Mouse (Mus musculus) embryonic facial prominence, embryonic 11.5 days (tissue): ENCODE data around the gene Gpr35. TPM values are rescaled to one million over a fixed set of nuclear protein-coding genes. Genes with fewer than 3 reads are reported as not detected.

Experiments used
- ATAC-seq: fragments of 200-750 bp; cut with Nextera tagmentation; replicated peaks from 2 replicates; pipeline ENCODE4 v1.8.0; 2017; ENCODE audit warnings: low read depth; ENCODE audit not compliant: insufficient number of reproducible peaks, low FRiP score, low TSS enrichment
- DNase-seq: peaks from one replicate; pipeline ENCODE4 v3.0.0-alpha.2; 2015; ENCODE audit warnings: low spot score
- H3K27ac ChIP-seq: fragments of 300-500 bp; sonication (generic); replicated peaks from 2 replicates; pipeline ENCODE4 v1.5.1; 2014; ENCODE audit warnings: mild to moderate bottlenecking, low read depth, low read length, control low read depth
- H3K27me3 ChIP-seq: fragments of 300-500 bp; sonication (generic); 2 replicates; pipeline ENCODE4 v1.6.1; 2014; ENCODE audit warnings: mild to moderate bottlenecking, low read length, moderate library complexity, mixed read lengths; ENCODE audit not compliant: control insufficient read depth, insufficient read depth
- H3K36me3 ChIP-seq: fragments of 300-500 bp; sonication (generic); replicated peaks from 2 replicates; pipeline ENCODE4 v1.6.1; 2014; ENCODE audit warnings: low read depth, mild to moderate bottlenecking, low read length, moderate library complexity, mixed read lengths; ENCODE audit not compliant: control insufficient read depth, insufficient read depth
- H3K4me1 ChIP-seq: fragments of 300-500 bp; sonication (generic); 2 replicates; pipeline ENCODE4 v1.6.1; 2014; ENCODE audit warnings: low read length, mixed read lengths; ENCODE audit not compliant: control insufficient read depth, insufficient read depth
- H3K4me2 ChIP-seq: fragments of 300-500 bp; sonication (generic); 2 replicates; pipeline ENCODE4 v1.6.1; 2014; ENCODE audit warnings: low read depth, mild to moderate bottlenecking, control low read depth, low read length, moderate library complexity
- H3K4me3 ChIP-seq: fragments of 300-500 bp; sonication (generic); 2 replicates; pipeline ENCODE4 v1.5.1; 2014; ENCODE audit warnings: low read depth, low read length, control low read depth
- H3K9ac ChIP-seq: fragments of 300-500 bp; sonication (generic); replicated peaks from 2 replicates; pipeline ENCODE4 v1.6.1; 2014; ENCODE audit warnings: mild to moderate bottlenecking, control low read depth, low read length
- H3K9me3 ChIP-seq: fragments of 300-500 bp; sonication (generic); replicated peaks from 2 replicates; pipeline ENCODE4 v1.6.1; 2016; ENCODE audit warnings: mild to moderate bottlenecking, low read length, inconsistent platforms, mixed read lengths; ENCODE audit not compliant: control insufficient read depth
- WGBS: fragments of 180-500 bp; shearing (Covaris S2); extraction: QIAGEN DNeasy Blood & Tissue Kit; methylation state at CpG from one replicate; pipeline ENCODE4 v1.1.7; 2014; 5-methylcytosine and 5-hydroxymethylcytosine counted together
- polyA plus RNA-seq: library from polyadenylated mRNA; unstranded; fragments of >200 nt; fragmentation: Nextera tagmentation; extraction: Ambion mirVana; gene quantifications from 2 replicates; pipeline ENCODE4 v1.2.1, GENCODE M21; 2014

The Gpr35 gene
- polyA plus RNA-seq, 1 experiment from 2014 or later, result 0.25 TPM

- Histone ChIP-seq H3K27me3 (no peaks in the 10 kb centered on the region; the same call in 1 of the 2 replicates), H3K9ac (no peak overlapping the region), H3K36me3 (no peaks in the 10 kb centered on the region), H3K4me2 (no peak overlapping the region), H3K9me3 (no peaks in the 10 kb centered on the region), H3K4me1 (no peaks in the 10 kb centered on the region), H3K4me3 (no peak overlapping the region), H3K27ac (no peak overlapping the region)
- DNase-seq, result no peak
- WGBS, result 83% methylated on average over 4 of the region's 4 CpGs
- no peak for ATAC-seq
Measured at GRCm38 (mm10) chr1:93020602-93021001, 69.9 kb downstream of the Gpr35 start.

DNA sequence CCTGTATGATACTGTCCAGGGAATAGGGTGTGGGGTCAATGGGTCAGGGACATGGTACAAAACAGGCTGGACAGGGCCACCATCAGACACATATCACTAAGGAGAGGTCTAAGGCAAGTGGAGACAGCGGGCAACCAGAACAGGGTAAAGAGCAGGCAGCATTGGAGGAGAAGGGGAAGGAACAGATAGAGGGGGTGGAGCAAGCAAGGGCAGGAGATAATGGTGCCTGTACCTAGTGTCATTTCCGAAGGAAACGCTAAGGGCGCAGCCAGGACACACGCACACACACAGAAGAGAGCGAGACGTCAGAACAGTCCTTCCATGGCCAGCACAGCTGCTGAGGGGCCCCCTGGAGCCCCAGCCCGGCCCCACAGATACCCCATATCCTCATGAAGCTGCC, 75.9 kb downstream of the Gpr35 start:
- H3K4me1 ChIP-seq, result no peaks in the 10 kb centered on the region
- no peak overlapping the region for H3K4me2 ChIP-seq
- H3K9me3 ChIP-seq, result no peaks in the 10 kb centered on the region
- 84% methylated on average over 8 of the region's 8 CpGs for WGBS
- H3K36me3 ChIP-seq, result no peaks in the 10 kb centered on the region
- no peak overlapping the region for H3K27ac ChIP-seq
- H3K27me3 ChIP-seq, result no peaks in the 10 kb centered on the region; the same call in 1 of the 2 replicates
- H3K4me3 ChIP-seq, result no peak overlapping the region
- H3K9ac ChIP-seq, result no peak overlapping the region
- no peak for ATAC-seq
- DNase-seq, result no peak

DNA sequence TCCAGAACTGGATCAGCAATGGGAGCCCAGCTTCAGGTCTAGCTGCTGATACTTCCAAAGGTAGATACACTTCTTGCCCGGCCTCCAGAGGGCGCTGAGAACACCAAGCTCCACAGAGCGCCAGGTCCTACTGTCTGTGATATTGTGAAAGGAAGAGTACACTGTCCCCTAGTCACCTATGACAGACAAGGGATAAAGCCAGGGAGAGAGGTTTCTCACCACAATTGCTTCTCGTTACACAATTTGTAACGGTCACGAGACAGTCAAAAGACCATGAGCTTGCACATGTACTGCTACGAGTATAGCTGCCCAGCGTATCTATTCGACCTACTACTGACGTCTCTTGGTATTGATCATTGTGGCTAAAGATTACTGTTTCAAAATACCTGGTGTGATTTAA, 78.7 kb downstream of the Gpr35 start:
- Histone ChIP-seq H3K36me3 (no peaks in the 10 kb centered on the region), H3K9ac (no peak overlapping the region), H3K27me3 (no peaks in the 10 kb centered on the region), H3K9me3 (no peaks in the 10 kb centered on the region), H3K4me3 (no peak overlapping the region), H3K4me2 (no peak overlapping the region), H3K27ac (no peak overlapping the region), H3K4me1 (no peaks in the 10 kb centered on the region)
- DNase-seq (no peak), ATAC-seq (no peak)
- 92% methylated on average over 10 of the region's 10 CpGs for WGBS

- no peaks in the 10 kb centered on the region for H3K27me3 ChIP-seq
- no peaks in the 10 kb centered on the region for H3K9me3 ChIP-seq
- no peaks in the 10 kb centered on the region for H3K4me1 ChIP-seq
- H3K27ac ChIP-seq, result no peak overlapping the region
- WGBS, result 64% methylated on average over 2 of the region's 2 CpGs
- ATAC-seq (no peak), DNase-seq (no peak)
- H3K9ac ChIP-seq, result no peak overlapping the region
- no peak overlapping the region for H3K4me2 ChIP-seq
- no peaks in the 10 kb centered on the region for H3K36me3 ChIP-seq
- H3K4me3 ChIP-seq, result no peak overlapping the region
Measured at GRCm38 (mm10) chr1:93030060-93030459, 79.4 kb downstream of the Gpr35 start.

GRCm38 (mm10) chr1:93031199-93031598, 80.5 kb downstream of the Gpr35 start:
- no peak overlapping the region for H3K27ac ChIP-seq
- DNase-seq, result no peak
- no peak for ATAC-seq
- H3K9ac ChIP-seq, result no peak overlapping the region
- no peak overlapping the region for H3K4me2 ChIP-seq
- H3K36me3 ChIP-seq, result no peaks in the 10 kb centered on the region
- H3K27me3 ChIP-seq, result no peaks in the 10 kb centered on the region
- H3K4me1 ChIP-seq, result no peaks in the 10 kb centered on the region
- no peaks in the 10 kb centered on the region for H3K9me3 ChIP-seq
- no peak overlapping the region for H3K4me3 ChIP-seq
- 93% methylated on average over 3 of the region's 3 CpGs for WGBS

DNA sequence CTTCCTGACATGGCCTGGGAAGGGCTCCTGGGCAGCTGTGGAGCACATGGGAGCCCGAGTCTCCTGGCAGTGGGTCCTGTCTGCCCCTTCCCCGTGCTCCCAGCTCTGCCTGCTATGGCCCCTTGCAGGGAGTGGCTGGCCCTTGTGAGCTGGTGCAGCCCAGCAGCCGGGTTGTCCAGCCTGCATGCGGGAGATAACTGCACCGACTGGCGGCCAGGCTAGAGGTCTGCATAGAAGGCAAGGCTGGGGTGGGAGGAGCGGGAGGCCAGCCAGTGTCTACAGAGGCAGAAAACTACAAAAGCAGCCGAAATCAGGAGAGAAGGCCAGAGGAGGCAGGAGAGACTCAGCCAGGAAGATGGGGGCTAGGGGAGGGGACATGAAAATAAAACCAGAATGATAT, 83.3 kb downstream of the Gpr35 start:
- no peak overlapping the region for H3K4me2 ChIP-seq
- DNase-seq, result no peak
- no peaks in the 10 kb centered on the region; the same call in 1 of the 2 replicates for H3K36me3 ChIP-seq
- no peaks in the 10 kb centered on the region for H3K9me3 ChIP-seq
- H3K27me3 ChIP-seq, result no peaks in the 10 kb centered on the region
- no peak for ATAC-seq
- H3K4me1 ChIP-seq, result no peaks in the 10 kb centered on the region
- 57% methylated on average over 8 of the region's 8 CpGs for WGBS
- H3K4me3 ChIP-seq, result no peak overlapping the region
- H3K9ac ChIP-seq, result no peak overlapping the region
- no peak overlapping the region for H3K27ac ChIP-seq

DNA sequence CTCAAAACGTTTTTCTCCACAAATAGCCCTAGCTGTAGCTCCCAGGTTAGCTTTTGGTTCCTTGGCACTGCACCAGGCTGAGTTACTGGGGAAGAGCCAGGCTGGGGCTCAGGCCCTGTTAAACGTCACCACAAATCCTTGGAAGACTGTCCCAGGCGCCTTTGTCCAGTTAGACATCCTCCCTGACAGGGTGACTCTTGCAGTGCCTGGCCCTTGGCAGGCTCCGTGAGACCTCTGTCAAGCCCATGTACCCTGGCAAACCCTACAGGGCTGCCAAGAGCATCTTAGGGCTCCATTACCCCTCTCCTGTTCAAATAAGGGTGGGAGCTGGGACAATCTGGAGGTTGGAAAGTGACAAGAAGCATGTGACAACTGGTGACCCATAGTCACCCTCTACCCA, 85.3 kb downstream of the Gpr35 start:
- H3K4me2 ChIP-seq, result no peak overlapping the region
- H3K4me3 ChIP-seq, result no peak overlapping the region
- DNase-seq (no peak), ATAC-seq (no peak)
- H3K9ac ChIP-seq, result no peak overlapping the region
- no peak overlapping the region for H3K27ac ChIP-seq
- no peaks in the 10 kb centered on the region; the same call in 1 of the 2 replicates for H3K36me3 ChIP-seq
- H3K4me1 ChIP-seq, result no peaks in the 10 kb centered on the region
- WGBS, result 84% methylated on average over 4 of the region's 4 CpGs
- no peaks in the 10 kb centered on the region for H3K9me3 ChIP-seq
- no peaks in the 10 kb centered on the region for H3K27me3 ChIP-seq
